Mouse (Mus musculus): ENCODE results near the gene Card19.

Card19 gene

DNA sequence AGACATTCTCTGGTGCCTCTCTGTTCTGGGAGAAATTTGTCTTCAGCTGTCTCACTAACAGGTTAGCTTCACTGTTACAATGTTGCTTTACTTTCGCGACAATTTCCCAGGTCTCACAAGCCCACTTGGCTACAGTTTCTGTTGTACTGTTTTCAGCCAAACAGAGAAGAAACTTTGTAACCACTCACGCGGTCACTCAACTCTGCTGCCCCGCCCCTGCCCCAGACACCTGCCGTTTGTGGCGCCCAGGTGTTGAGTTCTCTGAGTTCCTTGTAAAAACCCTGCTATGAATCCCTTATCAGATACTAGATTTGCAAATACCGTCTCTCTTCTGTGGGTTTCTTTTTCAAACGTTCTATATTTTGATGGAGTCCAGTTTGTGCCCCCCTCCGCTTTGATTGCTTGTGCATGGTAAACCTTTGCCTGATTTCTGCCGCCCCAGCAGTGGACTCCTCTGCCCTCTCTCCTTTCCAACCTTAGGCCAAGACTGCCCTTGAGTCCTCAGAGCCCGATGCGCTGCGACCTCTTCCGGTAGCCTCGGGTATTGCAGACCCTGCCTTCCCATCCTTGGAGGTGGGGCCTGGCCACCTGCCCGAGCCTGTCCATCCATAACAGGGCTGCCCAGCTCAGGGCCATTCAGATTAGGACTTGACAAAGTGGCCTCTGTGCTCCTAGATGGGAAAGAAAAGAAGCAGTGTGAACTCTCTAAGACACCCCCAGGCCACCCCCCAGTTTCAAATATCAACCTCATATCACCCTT is 46.2 kb downstream of the Card19 start:
- peak; percentile 97 for DNase-seq

- no peak for DNase-seq
These were observed 48.8 kb downstream of the Card19 start for GRCm38 (mm10) chr13:49167081-49167480.

GRCm38 (mm10) chr13:49163645-49164044 is 52.2 kb downstream of the Card19 start:
- DNase-seq: no peak

DNA sequence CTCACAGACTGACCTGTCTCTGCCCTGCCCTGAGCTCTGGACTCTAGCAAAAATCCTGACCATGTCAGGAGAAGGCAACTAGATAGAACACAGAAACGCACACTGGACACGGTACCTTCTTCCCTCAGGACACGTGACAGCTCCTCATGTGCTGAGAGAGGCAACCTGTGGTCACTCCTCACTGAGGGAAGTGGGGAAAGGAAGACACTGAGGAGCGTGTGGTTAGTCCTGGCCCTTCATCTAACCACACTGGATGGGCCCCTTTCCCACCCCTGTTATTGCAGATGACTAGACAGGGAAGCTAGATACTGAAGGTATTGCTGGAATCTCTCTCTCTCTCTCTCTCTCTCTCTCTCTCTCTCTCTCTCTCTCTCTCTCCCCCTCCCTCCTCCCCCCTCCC is 53.1 kb downstream of the Card19 start:
- no peak for DNase-seq

GRCm38 (mm10) chr13:49161236-49161635 is 54.6 kb downstream of the Card19 start:
- DNase-seq: no peak

DNA sequence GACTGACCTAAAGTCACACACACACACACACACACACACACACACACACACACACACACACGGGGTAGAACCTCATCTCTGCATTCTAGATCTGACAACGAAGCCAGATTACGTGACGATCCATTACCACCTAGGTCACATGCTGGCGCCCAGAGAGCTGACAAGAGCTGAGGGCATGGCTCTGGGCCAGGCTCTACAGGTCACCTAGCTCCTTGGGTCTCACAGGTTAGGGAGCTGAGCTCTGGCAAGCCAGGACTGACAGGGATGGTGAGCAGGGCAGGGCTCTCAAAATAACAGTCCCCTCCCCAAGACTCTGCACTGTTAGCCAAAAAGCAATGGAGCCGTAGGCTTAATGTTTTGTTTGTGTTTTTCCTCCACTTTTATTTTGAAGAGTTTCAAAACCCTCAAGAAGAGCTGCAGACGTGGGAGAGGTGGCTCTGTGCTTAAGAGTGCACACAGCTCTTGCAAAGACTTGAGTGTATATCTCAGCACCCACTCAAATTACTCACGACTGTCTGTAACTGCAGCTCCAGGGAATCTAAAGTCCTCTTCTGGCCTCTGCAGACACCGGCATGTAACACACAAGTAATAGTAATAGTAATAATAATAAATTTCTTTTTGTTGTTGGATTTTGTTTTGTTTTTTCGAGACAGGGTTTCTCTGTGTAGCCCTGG is 57.7 kb downstream of the Card19 start:
- no peak for DNase-seq

DNA sequence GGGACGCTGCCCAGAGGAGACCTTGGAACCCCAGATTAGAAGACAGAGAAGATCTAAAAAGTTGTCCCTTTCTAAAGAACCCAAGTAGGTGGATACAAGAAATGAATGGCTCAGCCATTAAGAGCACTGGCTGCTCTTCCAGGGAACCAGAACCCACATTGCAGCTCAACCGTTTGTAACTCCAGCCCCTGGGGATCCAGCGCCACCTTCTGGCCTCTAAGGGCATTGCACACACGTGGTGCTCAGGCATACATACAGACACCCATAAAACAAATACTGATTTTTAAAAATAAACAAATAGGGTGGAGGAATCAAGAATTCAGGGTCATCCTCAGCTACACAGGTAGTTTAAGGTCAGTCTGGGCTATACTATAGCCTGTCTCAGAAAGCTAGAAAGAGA is 59.2 kb downstream of the Card19 start:
- DNase-seq: no peak

- DNase-seq: no peak
These were observed 61.2 kb downstream of the Card19 start for GRCm38 (mm10) chr13:49154621-49155020.

GRCm38 (mm10) chr13:49154028-49154427 is 61.8 kb downstream of the Card19 start:
- no peak for DNase-seq

Measured in cerebellum, adult 9-10 months (tissue).